Mouse (Mus musculus) heart, embryonic 11.5 days (tissue): ENCODE data around the gene Rfc3. TPM values are rescaled to one million over a fixed set of nuclear protein-coding genes. Genes with fewer than 3 reads are reported as not detected.

ENCODE experiments used
- ATAC-seq: fragments of 200-750 bp; cut with Nextera tagmentation; replicated peaks from 2 replicates; pipeline ENCODE4 v1.8.0; 2017; ENCODE audit warnings: moderate library complexity; ENCODE audit not compliant: insufficient number of reproducible peaks, low FRiP score, low TSS enrichment
- H3K27ac ChIP-seq: fragments of 300-500 bp; sonication (generic); 2 replicates; pipeline ENCODE4 v1.5.1; 2014; ENCODE audit warnings: mild to moderate bottlenecking, low read depth, low read length
- H3K27me3 ChIP-seq: fragments of 300-500 bp; sonication (generic); 2 replicates; pipeline ENCODE4 v1.6.1; 2014; ENCODE audit warnings: mild to moderate bottlenecking, low read length, mixed read lengths; ENCODE audit not compliant: control insufficient read depth, insufficient read depth
- H3K36me3 ChIP-seq: fragments of 300-500 bp; sonication (generic); 2 replicates; pipeline ENCODE4 v1.6.1; 2014; ENCODE audit warnings: mild to moderate bottlenecking, low read length, moderate library complexity, mixed read lengths; ENCODE audit not compliant: control insufficient read depth, insufficient read depth
- H3K4me1 ChIP-seq: fragments of 300-500 bp; sonication (generic); 2 replicates; pipeline ENCODE4 v1.6.1; 2014; ENCODE audit warnings: low read length; ENCODE audit not compliant: control insufficient read depth, insufficient read depth
- H3K4me2 ChIP-seq: fragments of 300-500 bp; sonication (generic); 2 replicates; pipeline ENCODE4 v1.6.1; 2014; ENCODE audit warnings: mild to moderate bottlenecking, moderate library complexity
- H3K4me3 ChIP-seq: fragments of 300-500 bp; sonication (generic); 2 replicates; pipeline ENCODE4 v1.5.1; 2014; ENCODE audit warnings: low read depth, low read length
- H3K9ac ChIP-seq: fragments of 300-500 bp; sonication (generic); 2 replicates; pipeline ENCODE4 v1.6.1; 2014; ENCODE audit warnings: mild to moderate bottlenecking, low read depth, low read length, moderate library complexity
- H3K9me3 ChIP-seq: fragments of 300-500 bp; sonication (generic); replicated peaks from 2 replicates; pipeline ENCODE4 v1.6.1; 2016; ENCODE audit warnings: low read length; ENCODE audit not compliant: control insufficient read depth
- WGBS: fragments of 180-500 bp; shearing (Covaris S2); extraction: QIAGEN DNeasy Blood & Tissue Kit; methylation state at CpG from one replicate; pipeline ENCODE4 v1.1.7; 2014; ENCODE audit not compliant: insufficient replicate concordance; 5-methylcytosine and 5-hydroxymethylcytosine counted together
- polyA plus RNA-seq: library from polyadenylated mRNA; unstranded; fragments of >200 nt; fragmentation: Nextera tagmentation; extraction: Ambion mirVana; gene quantifications from 2 replicates; pipeline ENCODE4 v1.2.1, GENCODE M21; 2014

The Rfc3 gene
- polyA plus RNA-seq, 1 experiment from 2014 or later = 75.5 TPM

DNA sequence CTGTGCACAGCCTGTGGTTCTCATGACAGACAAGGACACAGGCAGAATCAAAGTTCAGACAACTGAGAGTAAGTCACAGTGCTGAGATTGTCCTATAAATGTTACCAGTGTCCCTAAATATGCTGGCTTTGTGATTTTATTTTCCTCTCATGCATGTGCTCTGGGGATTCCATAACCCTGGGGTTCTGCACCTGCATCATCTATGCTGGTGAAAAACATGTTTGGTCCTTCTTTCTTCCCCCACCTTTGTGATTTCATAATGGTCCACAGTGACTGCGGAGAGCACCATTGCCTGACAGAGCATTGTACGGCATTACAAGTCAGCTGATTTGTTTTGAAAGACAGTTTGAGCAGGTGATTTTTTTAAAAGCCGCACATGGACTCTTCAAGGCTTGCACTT is 45.1 kb downstream of the Rfc3 start, which contains the start of gene Vmn2r18:
TSS of gene Vmn2r18 (minus strand) at position 101 of the 400 bp plus-strand sequence.
- Histone ChIP-seq H3K4me1 (no peaks in the 10 kb centered on the region), H3K9ac (no peak within 1 kb of the TSS), H3K27ac (no peak within 1 kb of the TSS), H3K36me3 (no peaks in the 10 kb centered on the region), H3K4me3 (no peak within 1 kb of the TSS), H3K9me3 (no peaks in the 10 kb centered on the region), H3K4me2 (no peak within 1 kb of the TSS), H3K27me3 (no peaks in the 10 kb centered on the region)
- 80% methylated on average over 3 of the region's 3 CpGs for WGBS
- ATAC-seq = no peak

DNA sequence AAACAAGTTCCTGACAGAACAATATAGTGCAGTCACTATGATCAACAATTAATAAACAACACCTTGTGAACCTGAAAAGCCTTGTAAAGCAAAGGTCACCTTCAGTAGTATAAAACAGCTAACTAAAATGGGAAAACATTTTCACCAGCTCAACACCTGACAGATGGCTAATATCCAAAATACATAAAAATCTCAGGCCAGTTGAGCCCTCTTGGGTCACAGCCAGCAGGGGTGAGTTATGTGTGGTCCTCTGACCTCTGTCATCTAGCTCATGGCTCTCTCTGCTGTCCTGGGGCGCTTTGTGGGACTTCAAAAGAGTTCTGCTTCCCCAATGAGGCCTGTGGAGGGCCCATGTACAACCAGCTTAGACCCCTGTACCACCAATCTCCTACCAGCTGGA is 49.3 kb downstream of the Rfc3 start:
- H3K9me3 ChIP-seq = no peaks in the 10 kb centered on the region
- ATAC-seq = no peak
- H3K4me3 ChIP-seq = no peak overlapping the region
- H3K27me3 ChIP-seq = no peaks in the 10 kb centered on the region
- H3K27ac ChIP-seq = no peak overlapping the region
- WGBS = 44% methylated on average over 1 of the region's 1 CpGs
- H3K9ac ChIP-seq = no peak overlapping the region
- no peak overlapping the region for H3K4me2 ChIP-seq
- H3K4me1 ChIP-seq = no peaks in the 10 kb centered on the region
- H3K36me3 ChIP-seq = no peaks in the 10 kb centered on the region

Other genes with a start within 250 kb of the Rfc3 start
- gene Gm42906, start 223.1 kb downstream of the Rfc3 start, polyA plus RNA-seq = not detected in 2 replicates
- not detected in 2 replicates for gene Vmn2r18, start 45.2 kb downstream of the Rfc3 start, polyA plus RNA-seq